Mouse (Mus musculus): ENCODE data around the gene Amdhd2. TPM values are rescaled to one million over a fixed set of nuclear protein-coding genes. Genes with fewer than 3 reads are reported as not detected.
"Not testable (repeated sequence)": the region's sequence is repeated elsewhere in the genome, so short reads cannot be mapped to it uniquely, and the experiment has no call there.

Amdhd2 gene
- polyA plus RNA-seq, 1 experiment from 2014 or later, result 36.2 TPM

DNA sequence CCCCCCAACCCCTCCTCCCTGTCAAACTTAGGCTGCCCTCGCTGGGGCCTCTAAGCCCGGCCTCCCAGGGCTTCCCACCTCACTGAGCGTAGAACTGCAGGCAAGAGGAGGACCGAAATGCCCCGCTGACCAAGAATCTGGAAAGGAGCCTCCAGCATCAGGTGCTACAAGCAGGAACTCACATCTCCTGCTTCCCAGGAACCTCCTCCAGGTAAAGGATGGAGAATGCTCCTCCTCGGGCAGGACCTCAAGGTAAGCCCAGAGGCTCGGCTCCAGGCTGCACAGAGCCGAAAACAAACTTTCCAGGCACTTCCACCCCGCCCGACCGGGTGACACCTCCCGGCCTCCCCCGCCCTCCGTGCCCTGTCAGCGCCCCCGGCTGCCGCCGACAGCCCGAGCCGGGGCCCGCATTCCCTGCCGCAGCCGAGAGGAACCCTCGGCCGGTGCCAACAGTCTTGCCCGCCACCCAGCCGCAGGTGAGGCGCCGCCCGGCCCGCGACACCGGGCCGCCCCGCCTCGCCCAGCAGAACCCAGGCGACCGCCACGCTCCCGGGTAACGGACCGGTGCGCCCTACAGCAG lies 22.6 kb downstream of the Amdhd2 start:
- H3K9ac ChIP-seq (ENCODE audit: low read length), result peak overlapping the region; percentile 91
- no peaks in the 10 kb centered on the region for H3K9me3 ChIP-seq (ENCODE audit: control insufficient read depth, low read length)
- under 1% methylated on average over 41 of the region's 43 CpGs for WGBS
- peaks cover 6% of the 10 kb centered on the region; the same call in 1 of the 2 replicates for H3K4me1 ChIP-seq (ENCODE audit: control insufficient read depth, insufficient read depth, low read length)
- peak overlapping the region; percentile 97 for H3K4me2 ChIP-seq (ENCODE audit: low read depth)
- ATAC-seq (ENCODE audit: insufficient read depth, low FRiP score, low TSS enrichment), result no peak; the same call in none of the 2 replicates
- H3K27me3 ChIP-seq (ENCODE audit: control insufficient read depth, insufficient read depth, low read length), result no peaks in the 10 kb centered on the region
- H3K27ac ChIP-seq (ENCODE audit: low read depth, low read length), result peak overlapping the region; percentile 79
- no peaks in the 10 kb centered on the region for H3K36me3 ChIP-seq (ENCODE audit: control insufficient read depth, insufficient read depth, low read length)
- H3K4me3 ChIP-seq (ENCODE audit: low read depth, low read length), result peak overlapping the region; percentile 98
- DNase-seq (ENCODE audit: low spot score), result peak; percentile 14

DNA sequence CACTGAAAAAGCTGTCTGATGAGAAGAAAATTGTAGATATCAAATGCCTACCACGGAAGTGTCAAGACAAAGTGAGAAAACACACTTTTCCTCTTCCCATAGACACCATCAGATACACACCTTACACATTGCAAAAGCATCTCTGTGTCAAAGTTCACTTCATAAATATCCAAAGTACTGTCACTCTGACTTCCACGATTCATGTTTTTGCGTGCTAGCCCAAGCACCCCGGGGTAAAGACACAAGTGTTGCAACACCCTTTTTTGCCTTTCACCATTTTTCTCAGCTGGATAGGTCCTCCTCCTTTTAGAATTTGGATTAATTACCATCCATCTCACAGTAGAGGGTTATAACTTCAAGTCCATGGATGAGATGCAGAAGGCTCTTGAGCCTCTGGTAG lies 23.6 kb downstream of the Amdhd2 start:
- WGBS, result 94% methylated on average over 4 of the region's 4 CpGs
- H3K27ac ChIP-seq (ENCODE audit: low read depth, low read length), result no peak overlapping the region
- no peaks in the 10 kb centered on the region for H3K9me3 ChIP-seq (ENCODE audit: control insufficient read depth, low read length)
- peak overlapping the region; percentile 98; the same call in 1 of the 2 replicates for H3K4me3 ChIP-seq (ENCODE audit: low read depth, low read length)
- H3K9ac ChIP-seq (ENCODE audit: low read length), result no peak overlapping the region
- peaks cover 6% of the 10 kb centered on the region; the same call in 1 of the 2 replicates for H3K4me1 ChIP-seq (ENCODE audit: control insufficient read depth, insufficient read depth, low read length)
- peak overlapping the region; percentile 97; the same call in 1 of the 2 replicates for H3K4me2 ChIP-seq (ENCODE audit: low read depth)
- H3K36me3 ChIP-seq (ENCODE audit: control insufficient read depth, insufficient read depth, low read length), result no peaks in the 10 kb centered on the region
- DNase-seq (ENCODE audit: low spot score) (no peak), ATAC-seq (ENCODE audit: insufficient read depth, low FRiP score, low TSS enrichment) (no peak)
- H3K27me3 ChIP-seq (ENCODE audit: control insufficient read depth, insufficient read depth, low read length), result no peaks in the 10 kb centered on the region

DNA sequence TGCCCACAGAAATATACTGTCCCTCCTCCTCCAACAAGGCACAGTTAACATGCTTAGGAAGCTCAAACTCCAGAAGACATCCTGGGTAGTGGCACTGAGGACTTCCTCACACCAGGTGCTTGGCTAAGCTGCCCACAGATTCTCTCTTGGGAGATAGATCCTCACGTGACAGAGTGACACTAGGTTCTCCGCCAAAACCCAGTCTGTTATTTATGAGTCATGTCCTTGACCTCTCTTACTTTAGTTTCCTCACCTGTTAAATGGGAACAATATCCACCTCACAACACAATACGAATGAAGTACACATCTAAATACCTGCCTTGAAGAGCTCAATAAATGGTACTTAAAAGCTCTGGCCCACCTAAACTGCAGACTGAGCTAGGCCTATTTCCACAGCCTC lies 24.3 kb downstream of the Amdhd2 start:
- DNase-seq (ENCODE audit: low spot score), result no peak
- no peaks in the 10 kb centered on the region for H3K36me3 ChIP-seq (ENCODE audit: control insufficient read depth, insufficient read depth, low read length)
- no peaks in the 10 kb centered on the region for H3K27me3 ChIP-seq (ENCODE audit: control insufficient read depth, insufficient read depth, low read length)
- H3K27ac ChIP-seq (ENCODE audit: low read depth, low read length), result no peak overlapping the region
- no peak for ATAC-seq (ENCODE audit: insufficient read depth, low FRiP score, low TSS enrichment)
- no peak overlapping the region for H3K4me2 ChIP-seq (ENCODE audit: low read depth)
- no peak overlapping the region for H3K4me3 ChIP-seq (ENCODE audit: low read depth, low read length)
- no peaks in the 10 kb centered on the region for H3K9me3 ChIP-seq (ENCODE audit: control insufficient read depth, low read length)
- peaks cover 6% of the 10 kb centered on the region; the same call in 1 of the 2 replicates for H3K4me1 ChIP-seq (ENCODE audit: control insufficient read depth, insufficient read depth, low read length)
- no peak overlapping the region for H3K9ac ChIP-seq (ENCODE audit: low read length)
- 87% methylated on average over 3 of the region's 3 CpGs for WGBS

DNA sequence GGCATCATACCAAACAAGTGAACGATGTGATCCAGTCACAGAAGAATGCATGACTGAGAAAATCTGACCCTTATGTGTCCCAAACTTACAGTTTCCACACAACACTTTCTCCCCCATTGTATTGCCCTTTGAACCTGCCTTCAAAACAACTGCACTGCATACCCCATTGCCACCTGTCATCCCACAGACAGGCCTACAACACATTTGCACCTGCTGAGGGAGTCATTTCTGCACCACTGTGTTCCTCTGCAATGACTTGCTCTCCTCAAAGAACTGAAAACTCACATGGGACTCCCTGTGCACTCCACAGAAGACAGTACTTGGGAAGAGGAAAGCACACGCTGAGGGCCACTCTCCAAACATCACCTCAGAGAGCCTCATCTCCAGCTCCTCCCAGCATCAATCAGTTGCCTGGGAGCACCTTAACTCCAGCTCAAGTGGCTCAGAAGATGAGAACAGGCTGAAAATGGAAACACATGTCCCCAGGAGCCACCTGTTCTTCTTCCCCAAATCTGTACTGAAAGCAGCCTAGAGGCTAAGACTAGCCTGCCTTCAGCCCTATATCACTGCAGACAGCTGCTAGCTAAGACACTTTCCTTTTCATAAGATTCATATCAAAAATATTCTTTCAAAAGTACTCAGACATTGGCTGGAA lies 26.2 kb downstream of the Amdhd2 start:
- Histone ChIP-seq H3K9ac (ENCODE audit: low read length) (no peak overlapping the region), H3K27ac (ENCODE audit: low read depth, low read length) (no peak overlapping the region), H3K4me3 (ENCODE audit: low read depth, low read length) (no peak overlapping the region), H3K9me3 (ENCODE audit: control insufficient read depth, low read length) (no peaks in the 10 kb centered on the region), H3K4me1 (ENCODE audit: control insufficient read depth, insufficient read depth, low read length) (peaks cover 6% of the 10 kb centered on the region; the same call in 1 of the 2 replicates), H3K27me3 (ENCODE audit: control insufficient read depth, insufficient read depth, low read length) (no peaks in the 10 kb centered on the region), H3K36me3 (ENCODE audit: control insufficient read depth, insufficient read depth, low read length) (no peaks in the 10 kb centered on the region), H3K4me2 (ENCODE audit: low read depth) (no peak overlapping the region)
- no peak for ATAC-seq (ENCODE audit: insufficient read depth, low FRiP score, low TSS enrichment)
- WGBS, result 88% methylated on average over 2 of the region's 2 CpGs
- no peak for DNase-seq (ENCODE audit: low spot score)

- DNase-seq (ENCODE audit: low spot score), result no peak
- no peak overlapping the region for H3K27ac ChIP-seq (ENCODE audit: low read depth, low read length)
- H3K4me2 ChIP-seq (ENCODE audit: low read depth), result no peak overlapping the region
- no peaks in the 10 kb centered on the region for H3K36me3 ChIP-seq (ENCODE audit: control insufficient read depth, insufficient read depth, low read length)
- H3K9me3 ChIP-seq (ENCODE audit: control insufficient read depth, low read length), result no peaks in the 10 kb centered on the region
- no peak for ATAC-seq (ENCODE audit: insufficient read depth, low FRiP score, low TSS enrichment)
- no peak overlapping the region for H3K9ac ChIP-seq (ENCODE audit: low read length)
- no peaks in the 10 kb centered on the region for H3K27me3 ChIP-seq (ENCODE audit: control insufficient read depth, insufficient read depth, low read length)
- H3K4me1 ChIP-seq (ENCODE audit: control insufficient read depth, insufficient read depth, low read length), result no peaks in the 10 kb centered on the region
- no peak overlapping the region for H3K4me3 ChIP-seq (ENCODE audit: low read depth, low read length)
These were observed 29.5 kb downstream of the Amdhd2 start for GRCm38 (mm10) chr17:24134062-24134461.

- not testable (repeated sequence) for H3K9ac ChIP-seq (ENCODE audit: low read length); H3K27me3 ChIP-seq (ENCODE audit: control insufficient read depth, insufficient read depth, low read length); H3K27ac ChIP-seq (ENCODE audit: low read depth, low read length); H3K36me3 ChIP-seq (ENCODE audit: control insufficient read depth, insufficient read depth, low read length); H3K4me1 ChIP-seq (ENCODE audit: control insufficient read depth, insufficient read depth, low read length); DNase-seq (ENCODE audit: low spot score); H3K4me2 ChIP-seq (ENCODE audit: low read depth); H3K9me3 ChIP-seq (ENCODE audit: control insufficient read depth, low read length); H3K4me3 ChIP-seq (ENCODE audit: low read depth, low read length); ATAC-seq (ENCODE audit: insufficient read depth, low FRiP score, low TSS enrichment)
- 84% methylated on average over 4 of the region's 4 CpGs for WGBS
These were observed 30.6 kb downstream of the Amdhd2 start for GRCm38 (mm10) chr17:24132919-24133318.

DNA sequence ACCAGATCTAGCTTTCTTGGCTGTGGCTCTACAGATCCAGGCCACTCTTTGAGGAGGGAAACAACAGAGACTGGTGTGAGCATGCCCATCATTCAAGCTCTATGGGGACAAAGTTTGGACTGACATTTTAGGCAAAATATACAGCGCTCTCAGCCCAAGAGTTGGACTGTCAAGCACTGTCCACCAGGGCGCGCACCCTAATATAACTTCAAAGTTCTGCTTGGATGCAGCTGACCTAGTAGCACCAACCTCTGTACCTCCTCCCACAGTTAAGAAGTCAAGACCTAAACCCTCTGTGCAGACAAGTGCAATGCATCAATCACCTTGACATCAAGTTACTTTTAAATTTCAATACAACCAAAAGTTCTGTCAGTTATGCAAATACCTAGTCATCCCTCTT lies 32.0 kb downstream of the Amdhd2 start:
- H3K4me1 ChIP-seq (ENCODE audit: control insufficient read depth, insufficient read depth, low read length), result no peaks in the 10 kb centered on the region
- ATAC-seq (ENCODE audit: insufficient read depth, low FRiP score, low TSS enrichment) (no peak), DNase-seq (ENCODE audit: low spot score) (no peak)
- H3K27me3 ChIP-seq (ENCODE audit: control insufficient read depth, insufficient read depth, low read length), result no peaks in the 10 kb centered on the region
- H3K4me2 ChIP-seq (ENCODE audit: low read depth), result no peak overlapping the region
- H3K36me3 ChIP-seq (ENCODE audit: control insufficient read depth, insufficient read depth, low read length), result no peaks in the 10 kb centered on the region
- H3K27ac ChIP-seq (ENCODE audit: low read depth, low read length), result no peak overlapping the region
- WGBS, result 93% methylated on average over 3 of the region's 3 CpGs
- no peak overlapping the region for H3K4me3 ChIP-seq (ENCODE audit: low read depth, low read length)
- no peaks in the 10 kb centered on the region for H3K9me3 ChIP-seq (ENCODE audit: control insufficient read depth, low read length)
- H3K9ac ChIP-seq (ENCODE audit: low read length), result no peak overlapping the region

- H3K4me3 ChIP-seq (ENCODE audit: low read depth, low read length); H3K9ac ChIP-seq (ENCODE audit: low read length); ATAC-seq (ENCODE audit: insufficient read depth, low FRiP score, low TSS enrichment); H3K27me3 ChIP-seq (ENCODE audit: control insufficient read depth, insufficient read depth, low read length); H3K36me3 ChIP-seq (ENCODE audit: control insufficient read depth, insufficient read depth, low read length); H3K27ac ChIP-seq (ENCODE audit: low read depth, low read length); DNase-seq (ENCODE audit: low spot score); H3K4me2 ChIP-seq (ENCODE audit: low read depth); H3K9me3 ChIP-seq (ENCODE audit: control insufficient read depth, low read length); H3K4me1 ChIP-seq (ENCODE audit: control insufficient read depth, insufficient read depth, low read length): not testable (repeated sequence)
- 96% methylated on average over 4 of the region's 4 CpGs for WGBS
These were observed 34.3 kb downstream of the Amdhd2 start for GRCm38 (mm10) chr17:24129246-24129645.

GRCm38 (mm10) chr17:24127592-24127991 lies 36.0 kb downstream of the Amdhd2 start:
- Histone ChIP-seq H3K9ac (ENCODE audit: low read length) (no peak overlapping the region), H3K9me3 (ENCODE audit: control insufficient read depth, low read length) (no peaks in the 10 kb centered on the region), H3K36me3 (ENCODE audit: control insufficient read depth, insufficient read depth, low read length) (no peaks in the 10 kb centered on the region), H3K4me3 (ENCODE audit: low read depth, low read length) (no peak overlapping the region), H3K27me3 (ENCODE audit: control insufficient read depth, insufficient read depth, low read length) (no peaks in the 10 kb centered on the region), H3K4me2 (ENCODE audit: low read depth) (no peak overlapping the region), H3K27ac (ENCODE audit: low read depth, low read length) (no peak overlapping the region), H3K4me1 (ENCODE audit: control insufficient read depth, insufficient read depth, low read length) (no peaks in the 10 kb centered on the region)
- ATAC-seq (ENCODE audit: insufficient read depth, low FRiP score, low TSS enrichment) (no peak), DNase-seq (ENCODE audit: low spot score) (no peak)
- WGBS, result 86% methylated on average over 1 of the region's 1 CpGs
